Mouse (Mus musculus): ENCODE results near the gene Capzb. TPM values are rescaled to one million over a fixed set of nuclear protein-coding genes. Genes with fewer than 3 reads are reported as not detected.

Capzb gene
- total and polyA plus RNA-seq, 3 experiments, result 103 to 354 TPM; not detected in 1

- no peak overlapping the region for H3K27ac ChIP-seq (ENCODE audit: control insufficient read depth, low read depth, low read length)
- no peaks in the 10 kb centered on the region for H3K4me1 ChIP-seq (ENCODE audit: control insufficient read depth in 1 of 2, insufficient read depth in 2 of 2, low read length in 2 of 2)
- H3K9me3 ChIP-seq (replicated peaks; ENCODE audit: insufficient read depth, low read length), result no peaks in the 10 kb centered on the region
- no peak overlapping the region for H3K4me3 ChIP-seq (ENCODE audit: control insufficient read depth in 1 of 2, insufficient read depth in 1 of 2, low read depth in 2 of 2, low read length in 2 of 2)
- peaks cover 0 to 13% of the 10 kb centered on the region in 2 experiments; a peak in 2 of 4 replicates for H3K36me3 ChIP-seq (ENCODE audit: control insufficient read depth in 1 of 2, insufficient read depth in 2 of 2, low read length in 2 of 2)
- no peak for DNase-seq (ENCODE audit: low read depth, low spot score)
- no peak for TF ChIP-seq HCFC1 (IDR thresholded peaks at IDR 0.05; ENCODE audit: low read depth, low read length)
- TF ChIP-seq TBP (IDR thresholded peaks at IDR 0.05; ENCODE audit: low read depth, low read length), result no peak
- no peak for TF ChIP-seq MYB (IDR thresholded peaks at IDR 0.05; ENCODE audit: low read depth, low read length)
- no peak for TF ChIP-seq ETS1 (IDR thresholded peaks at IDR 0.05; ENCODE audit: low read depth, low read length)
- no peak for TF ChIP-seq NELFE (IDR thresholded peaks at IDR 0.05; ENCODE audit: low read depth, low read length)
- TF ChIP-seq RAD21 (IDR thresholded peaks at IDR 0.05; ENCODE audit: low read depth, low read length), result no peak
- TF ChIP-seq MAFK (IDR thresholded peaks at IDR 0.05; ENCODE audit: borderline replicate concordance, low read depth, low read length), result no peak
- no peaks in the 10 kb centered on the region for H3K27me3 ChIP-seq (ENCODE audit: control insufficient read depth in 1 of 2, insufficient read depth in 2 of 2, low read length in 2 of 2)
- no peaks in the 10 kb centered on the region; the same call in 1 of the 2 replicates for H3K79me2 ChIP-seq (ENCODE audit: control insufficient read depth, insufficient read depth, low read length, poor library complexity)
- H3K9ac ChIP-seq (ENCODE audit: control insufficient read depth, low read depth, low read length, poor library complexity, severe bottlenecking), result no peak overlapping the region
Measured at GRCm38 (mm10) chr4:139258621-139259301, 66.1 kb downstream of the Capzb start.

GRCm38 (mm10) chr4:139259302-139259871 is 66.7 kb downstream of the Capzb start:
- H3K36me3 ChIP-seq (ENCODE audit: control insufficient read depth in 1 of 2, insufficient read depth in 2 of 2, low read length in 2 of 2), result peaks cover 0 to 15% of the 10 kb centered on the region in 2 experiments; a peak in 2 of 4 replicates
- no peak for DNase-seq (ENCODE audit: low read depth, low spot score)
- no peak for TF ChIP-seq TAL1 (IDR thresholded peaks at IDR 0.05; ENCODE audit: low read length)
- TF ChIP-seq KAT2A (conservative IDR thresholded peaks at IDR 0.05; ENCODE audit: low read depth, low read length), result no peak
- no peak for TF ChIP-seq CHD2 (IDR thresholded peaks at IDR 0.05; ENCODE audit: low read length)
- TF ChIP-seq NELFE (IDR thresholded peaks at IDR 0.05; ENCODE audit: low read depth, low read length), result no peak
- no peak for TF ChIP-seq MYC (IDR thresholded peaks at IDR 0.05; ENCODE audit: low read depth, low read length)
- no peak for TF ChIP-seq SIN3A (IDR thresholded peaks at IDR 0.05; ENCODE audit: low read length)
- TF ChIP-seq GABPA (IDR thresholded peaks at IDR 0.05; ENCODE audit: low read depth, low read length), result no peak
- no peak for TF ChIP-seq RCOR1 (IDR thresholded peaks at IDR 0.05; ENCODE audit: low read depth, low read length)
- TF ChIP-seq CTCF (IDR thresholded peaks at IDR 0.05 in 2 of 3, conservative IDR thresholded peaks at IDR 0.05 in 1 of 3; ENCODE audit: control insufficient read depth in 1 of 3, insufficient read depth in 1 of 3, low read depth in 2 of 3, low read length in 3 of 3, poor library complexity in 1 of 3, severe bottlenecking in 1 of 3), result no peak
- no peak for TF ChIP-seq TBP (IDR thresholded peaks at IDR 0.05; ENCODE audit: low read depth, low read length)
- no peak for TF ChIP-seq ZKSCAN1 (IDR thresholded peaks at IDR 0.05; ENCODE audit: low read depth, low read length)
- TF ChIP-seq MAFK (IDR thresholded peaks at IDR 0.05; ENCODE audit: borderline replicate concordance, low read depth, low read length), result no peak
- no peak for TF ChIP-seq MAX (IDR thresholded peaks at IDR 0.05; ENCODE audit: low read length)
- TF ChIP-seq E2F4 (IDR thresholded peaks at IDR 0.05; ENCODE audit: borderline replicate concordance, low read depth, low read length), result no peak
- TF ChIP-seq SMC3 (IDR thresholded peaks at IDR 0.05; ENCODE audit: low read depth, low read length), result no peak
- TF ChIP-seq POLR2AphosphoS2 (IDR thresholded peaks at IDR 0.05; ENCODE audit: low read length), result no peak
- TF ChIP-seq NRF1 (IDR thresholded peaks at IDR 0.05; ENCODE audit: insufficient read depth, low read depth, low read length, poor library complexity, severe bottlenecking), result no peak
- TF ChIP-seq ZC3H11A (IDR thresholded peaks at IDR 0.05; ENCODE audit: low read depth, low read length), result no peak
- TF ChIP-seq POLR2A (IDR thresholded peaks at IDR 0.05; ENCODE audit: control insufficient read depth in 1 of 2, insufficient read depth in 1 of 2, low read depth in 1 of 2, low read length in 2 of 2, poor library complexity in 1 of 2), result no peak
- TF ChIP-seq HCFC1 (IDR thresholded peaks at IDR 0.05; ENCODE audit: low read depth, low read length), result no peak
- H3K27ac ChIP-seq (ENCODE audit: control insufficient read depth, low read depth, low read length), result no peak overlapping the region
- no peaks in the 10 kb centered on the region for H3K27me3 ChIP-seq (ENCODE audit: control insufficient read depth in 1 of 2, insufficient read depth in 2 of 2, low read length in 2 of 2)
- no peak overlapping the region for H3K4me3 ChIP-seq (ENCODE audit: control insufficient read depth in 1 of 2, insufficient read depth in 1 of 2, low read depth in 2 of 2, low read length in 2 of 2)
- H3K79me2 ChIP-seq (ENCODE audit: control insufficient read depth, insufficient read depth, low read length, poor library complexity), result no peaks in the 10 kb centered on the region; the same call in 1 of the 2 replicates
- no peak overlapping the region for H3K9ac ChIP-seq (ENCODE audit: control insufficient read depth, low read depth, low read length, poor library complexity, severe bottlenecking)
- H3K9me3 ChIP-seq (replicated peaks; ENCODE audit: insufficient read depth, low read length), result no peaks in the 10 kb centered on the region
- no peaks in the 10 kb centered on the region for H3K4me1 ChIP-seq (ENCODE audit: control insufficient read depth in 1 of 2, insufficient read depth in 2 of 2, low read length in 2 of 2)
